Mouse (Mus musculus) forebrain, embryonic 15.5 days (tissue): Measurements from ENCODE around the gene Prr15. TPM values are rescaled to one million over a fixed set of nuclear protein-coding genes. Genes with fewer than 3 reads are reported as not detected.

Experiments
- ATAC-seq: fragments of 200-750 bp; cut with Nextera tagmentation; replicated peaks from 2 replicates; pipeline ENCODE4 v1.8.0; 2017; ENCODE audit warnings: mild to moderate bottlenecking, moderate TSS enrichment, moderate library complexity
- H3K27ac ChIP-seq: fragments of 300-500 bp; sonication (generic); replicated peaks from 2 replicates; pipeline ENCODE4 v1.5.1; 2015; ENCODE audit warnings: mild to moderate bottlenecking, inconsistent platforms
- H3K27me3 ChIP-seq: fragments of 300-500 bp; sonication (generic); 2 replicates; pipeline ENCODE4 v1.6.1; 2015; ENCODE audit warnings: inconsistent platforms
- H3K36me3 ChIP-seq: fragments of 300-500 bp; sonication (generic); 2 replicates; pipeline ENCODE4 v1.6.1; 2015; ENCODE audit warnings: mild to moderate bottlenecking, inconsistent platforms
- H3K4me1 ChIP-seq: fragments of 300-500 bp; sonication (generic); 2 replicates; pipeline ENCODE4 v1.6.1; 2015; ENCODE audit warnings: inconsistent platforms
- H3K4me2 ChIP-seq: fragments of 300-500 bp; sonication (generic); replicated peaks from 2 replicates; pipeline ENCODE4 v1.6.1; 2015; ENCODE audit warnings: mild to moderate bottlenecking, inconsistent platforms
- H3K4me3 ChIP-seq: fragments of 300-500 bp; sonication (generic); 2 replicates; pipeline ENCODE4 v1.5.1; 2015; ENCODE audit warnings: mild to moderate bottlenecking, inconsistent platforms
- H3K9ac ChIP-seq: fragments of 300-500 bp; sonication (generic); replicated peaks from 2 replicates; pipeline ENCODE4 v1.6.1; 2015; ENCODE audit warnings: mild to moderate bottlenecking, inconsistent platforms
- H3K9me3 ChIP-seq: fragments of 300-500 bp; sonication (generic); 2 replicates; pipeline ENCODE4 v1.6.1; 2016; ENCODE audit warnings: inconsistent platforms
- WGBS: fragments of 180-500 bp; shearing (Covaris S2); methylation state at CpG from one replicate; pipeline ENCODE4 v1.1.7; 2015; ENCODE audit warnings: mixed read lengths; 5-methylcytosine and 5-hydroxymethylcytosine counted together
- polyA plus RNA-seq: library from polyadenylated mRNA; unstranded; fragments of >200 nt; fragmentation: Nextera tagmentation; extraction: Ambion mirVana; gene quantifications from 2 replicates; pipeline ENCODE4 v1.2.1, GENCODE M21; 2015

Gene Prr15
- polyA plus RNA-seq, 1 experiment from 2014 or later: 2.4 TPM

- Histone ChIP-seq H3K27ac (no peak overlapping the region), H3K4me3 (no peak overlapping the region), H3K27me3 (no peaks in the 10 kb centered on the region), H3K36me3 (no peaks in the 10 kb centered on the region), H3K4me2 (no peak overlapping the region), H3K9ac (no peak overlapping the region), H3K4me1 (no peaks in the 10 kb centered on the region), H3K9me3 (no peaks in the 10 kb centered on the region)
- 90% methylated on average over 5 of the region's 5 CpGs for WGBS
- ATAC-seq: no peak
Measured at GRCm38 (mm10) chr6:54366607-54367006, 41.0 kb downstream of the Prr15 start.

- no peak overlapping the region for H3K4me2 ChIP-seq
- no peaks in the 10 kb centered on the region for H3K9me3 ChIP-seq
- peak; percentile 61; the same call in 1 of the 2 replicates for ATAC-seq
- H3K27me3 ChIP-seq: no peaks in the 10 kb centered on the region
- H3K36me3 ChIP-seq: no peaks in the 10 kb centered on the region
- no peak overlapping the region for H3K9ac ChIP-seq
- no peaks in the 10 kb centered on the region for H3K4me1 ChIP-seq
- 7% methylated on average over 6 of the region's 6 CpGs for WGBS
- no peak overlapping the region for H3K4me3 ChIP-seq
- no peak overlapping the region for H3K27ac ChIP-seq
Measured at GRCm38 (mm10) chr6:54368071-54368470, 42.4 kb downstream of the Prr15 start.

DNA sequence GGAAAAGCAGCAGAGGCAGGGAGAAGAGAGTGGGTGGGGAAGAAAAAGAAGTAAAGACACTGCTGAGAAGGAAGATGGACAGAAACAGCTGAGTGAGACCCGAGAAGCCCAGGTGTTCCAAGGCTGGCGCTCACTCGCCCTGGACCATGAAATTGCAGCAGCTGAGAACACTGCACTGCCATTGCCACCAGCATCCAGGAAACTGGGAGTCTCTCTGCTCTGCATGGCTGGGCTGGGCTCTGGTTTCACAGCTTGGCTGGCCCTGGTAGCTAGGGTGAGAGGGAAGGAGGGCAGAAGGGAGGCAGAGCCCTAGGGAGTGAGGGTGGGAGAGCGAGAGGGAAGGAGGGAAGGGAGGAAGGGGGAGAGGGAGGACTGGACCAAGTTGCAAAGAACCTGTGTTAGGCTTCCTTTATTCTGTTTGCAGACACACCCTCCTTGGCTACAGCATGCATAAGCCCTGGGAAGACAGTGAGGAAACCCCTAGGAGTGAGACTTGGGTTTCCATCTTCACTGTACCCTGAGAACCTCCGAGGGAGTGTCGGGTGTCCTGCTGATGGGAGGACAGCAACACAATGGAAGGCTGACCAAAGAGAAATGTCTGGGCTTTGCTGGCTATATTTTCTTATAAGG lies 44.4 kb downstream of the Prr15 start:
- Histone ChIP-seq H3K4me1 (no peaks in the 10 kb centered on the region), H3K9ac (no peak overlapping the region)
- 55% methylated on average over 6 of the region's 6 CpGs for WGBS

GRCm38 (mm10) chr6:54371874-54372273 lies 46.2 kb downstream of the Prr15 start:
- no peak overlapping the region for H3K9ac ChIP-seq
- no peak for ATAC-seq
- H3K4me2 ChIP-seq: no peak overlapping the region
- H3K4me1 ChIP-seq: no peaks in the 10 kb centered on the region
- no peak overlapping the region for H3K27ac ChIP-seq
- H3K9me3 ChIP-seq: no peaks in the 10 kb centered on the region
- no peaks in the 10 kb centered on the region for H3K27me3 ChIP-seq
- no peak overlapping the region for H3K4me3 ChIP-seq
- WGBS: 78% methylated on average over 3 of the region's 3 CpGs
- no peaks in the 10 kb centered on the region for H3K36me3 ChIP-seq

More for the DNA sequence above, 44.4 kb downstream of the Prr15 start:
- no peaks in the 10 kb centered on the region for H3K9me3 ChIP-seq
- no peak overlapping the region for H3K27ac ChIP-seq
- no peak for ATAC-seq
- H3K4me2 ChIP-seq: no peak overlapping the region
- H3K36me3 ChIP-seq: no peaks in the 10 kb centered on the region
- no peak overlapping the region for H3K4me3 ChIP-seq
- H3K27me3 ChIP-seq: no peaks in the 10 kb centered on the region

DNA sequence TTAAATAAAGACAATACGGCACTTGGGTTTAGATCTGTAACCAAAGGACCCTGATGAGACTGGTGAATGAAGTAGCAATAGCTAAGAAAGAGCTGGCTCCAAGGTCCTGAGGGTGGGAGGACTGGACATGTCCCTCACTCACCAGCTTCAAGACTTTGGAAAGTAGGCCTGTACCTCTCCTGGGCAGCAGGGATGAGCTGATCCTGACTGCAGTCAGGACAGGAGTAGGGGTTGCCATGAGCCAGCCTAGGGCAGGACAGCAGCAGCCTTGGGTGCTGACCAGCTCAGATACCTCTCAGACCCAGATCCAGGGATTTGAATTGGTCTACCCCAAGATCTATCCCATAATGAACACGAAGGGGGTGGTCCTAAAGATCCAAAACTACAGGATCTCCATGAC lies 53.7 kb downstream of the Prr15 start:
- no peak for ATAC-seq
- no peaks in the 10 kb centered on the region for H3K9me3 ChIP-seq
- H3K9ac ChIP-seq: no peak overlapping the region
- H3K27me3 ChIP-seq: no peaks in the 10 kb centered on the region
- H3K4me2 ChIP-seq: no peak overlapping the region
- H3K27ac ChIP-seq: no peak overlapping the region
- 67% methylated on average over 2 of the region's 2 CpGs for WGBS
- peaks cover 6% of the 10 kb centered on the region for H3K4me1 ChIP-seq
- no peak overlapping the region for H3K4me3 ChIP-seq
- H3K36me3 ChIP-seq: no peaks in the 10 kb centered on the region

Other genes with a start within 250 kb of the Prr15 start
- 3.6 and 4.6 TPM in 2 replicates for gene Wipf3, start 103.8 kb downstream of the Prr15 start, polyA plus RNA-seq
- gene Scrn1, start 240.7 kb downstream of the Prr15 start, polyA plus RNA-seq: 135 TPM in 2 replicates